Mouse (Mus musculus) liver, embryonic 14.5 days (tissue): ENCODE data around the gene Nav2. TPM values are rescaled to one million over a fixed set of nuclear protein-coding genes. Genes with fewer than 3 reads are reported as not detected.

Experiments
- ATAC-seq: fragments of 200-750 bp; cut with Nextera tagmentation; 2 replicates; pipeline ENCODE4 v1.8.0; 2017; ENCODE audit warnings: moderate number of reproducible peaks, mild to moderate bottlenecking, moderate library complexity; ENCODE audit not compliant: insufficient read depth
- DNase-seq, 3 experiments: peaks; one replicate each; pipeline ENCODE4 v3.0.0-alpha.2; 2012 to 2013; ENCODE audit warnings: low read depth in 3 of 3, low spot score in 3 of 3
- H3K27ac ChIP-seq: fragments of 300-500 bp; sonication (generic); 2 replicates; pipeline ENCODE4 v1.5.1; 2014; ENCODE audit warnings: moderate library complexity, mild to moderate bottlenecking, control low read depth, inconsistent platforms
- H3K27me3 ChIP-seq: fragments of 300-500 bp; sonication (generic); 2 replicates; pipeline ENCODE4 v1.6.1; 2014; ENCODE audit warnings: mild to moderate bottlenecking, low read length, moderate library complexity; ENCODE audit not compliant: control insufficient read depth, insufficient read depth
- H3K36me3 ChIP-seq: fragments of 300-500 bp; sonication (generic); replicated peaks from 2 replicates; pipeline ENCODE4 v1.6.1; 2014; ENCODE audit warnings: low read depth; ENCODE audit not compliant: control insufficient read depth, insufficient read depth
- H3K4me1 ChIP-seq, 2 experiments: fragments of 200-500 bp in 1 of 2; fragments of 300-500 bp in 1 of 2; sonication (generic) in 1 of 2; replicated peaks; 2 replicates each; pipeline ENCODE4 v1.6.1; 2012 to 2014; ENCODE audit warnings: antibody characterized with exemption in 1 of 2, inconsistent platforms in 1 of 2, low read length in 1 of 2; ENCODE audit not compliant: control insufficient read depth in 2 of 2, insufficient read depth in 2 of 2
- H3K4me2 ChIP-seq: fragments of 300-500 bp; sonication (generic); 2 replicates; pipeline ENCODE4 v1.6.1; 2014; ENCODE audit warnings: low read depth, mild to moderate bottlenecking, control low read depth, moderate library complexity
- H3K4me3 ChIP-seq, 2 experiments: fragments of 200-500 bp in 1 of 2; fragments of 300-500 bp in 1 of 2; sonication (generic) in 1 of 2; 2 replicates each; pipeline ENCODE4 v1.5.1; 2012 to 2014; ENCODE audit warnings: low read depth in 2 of 2, low read length in 2 of 2, mild to moderate bottlenecking in 2 of 2, control low read depth in 1 of 2, inconsistent platforms in 1 of 2, moderate library complexity in 1 of 2; ENCODE audit not compliant: insufficient read depth in 1 of 2
- H3K9ac ChIP-seq: fragments of 300-500 bp; sonication (generic); replicated peaks from 2 replicates; pipeline ENCODE4 v1.6.1; 2014; ENCODE audit warnings: mild to moderate bottlenecking, control low read depth, moderate library complexity
- H3K9me3 ChIP-seq: fragments of 300-500 bp; sonication (generic); 2 replicates; pipeline ENCODE4 v1.6.1; 2016; ENCODE audit warnings: low read length, mixed read lengths; ENCODE audit not compliant: control insufficient read depth
- CTCF ChIP-seq: IDR thresholded peaks from 2 replicates; pipeline ENCODE4 v1.5.1; 2016; ENCODE audit warnings: antibody characterized with exemption, low read depth, control low read depth
- EP300 ChIP-seq: IDR thresholded peaks from 2 replicates; pipeline ENCODE4 v1.6.1; 2016; ENCODE audit warnings: antibody characterized with exemption, low read depth
- WGBS: fragments of 180-500 bp; shearing (Covaris S2); extraction: QIAGEN DNeasy Blood & Tissue Kit; methylation state at CpG from one replicate; pipeline ENCODE4 v1.1.7; 2014; ENCODE audit not compliant: insufficient replicate concordance; 5-methylcytosine and 5-hydroxymethylcytosine counted together
- polyA plus RNA-seq, 2 experiments: library from polyadenylated mRNA; depleted of rRNA in 1 of 2; stranded (reverse) in 1 of 2; unstranded in 1 of 2; fragments of >200 nt; fragmentation: Nextera tagmentation in 1 of 2; extraction: Ambion mirVana in 1 of 2; gene quantifications; 2 replicates each; pipeline versions ENCODE4 v1.2.1 to v1.2.3; 2012 to 2014

Gene Nav2
- polyA plus RNA-seq, 2 experiments, result 1.5 to 1.6 TPM

DNA sequence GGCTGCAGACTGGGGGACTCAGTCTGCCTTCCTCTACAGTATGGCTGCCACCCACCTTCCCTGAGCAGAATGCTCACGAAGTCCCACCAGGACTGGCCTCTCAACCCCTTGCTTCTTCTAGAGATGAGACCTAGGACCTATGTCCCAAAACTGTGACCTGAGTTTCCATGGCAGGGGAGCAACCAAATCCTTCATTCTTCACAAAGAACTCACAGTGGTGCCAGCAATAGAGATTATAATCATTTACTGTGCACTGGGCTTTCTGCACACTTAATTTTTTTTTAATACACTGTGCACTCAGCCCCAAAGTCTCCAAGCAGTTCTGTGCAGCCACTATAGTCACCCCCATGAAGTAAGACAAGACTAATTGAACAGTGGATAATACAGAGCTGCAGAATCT lies 196.3 kb downstream of the Nav2 start:
- peak overlapping the region; percentile 54 for H3K4me2 ChIP-seq
- H3K4me1 ChIP-seq, result peaks cover 45 to 54% of the 10 kb centered on the region in 2 experiments
- H3K27ac ChIP-seq, result peak overlapping the region; percentile 78

DNA sequence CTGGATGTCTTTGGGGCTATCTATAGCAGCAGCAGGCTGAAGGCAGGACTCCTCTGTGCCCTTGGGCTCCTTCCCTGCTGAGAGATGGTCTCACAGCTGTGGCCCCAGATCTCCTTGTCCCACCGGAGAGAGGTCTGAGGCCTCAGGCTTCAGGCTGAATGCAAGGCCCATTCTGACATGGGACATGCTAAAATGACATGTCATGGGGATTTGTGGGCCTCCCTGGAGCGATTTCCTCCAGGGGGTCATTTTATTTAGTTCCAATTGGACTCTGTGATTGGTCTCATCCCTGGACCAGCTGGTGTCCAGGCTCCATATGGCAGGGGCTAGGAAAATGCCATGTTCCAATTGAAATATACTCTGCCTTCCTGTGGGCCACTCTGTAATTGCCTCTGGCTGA lies 197.0 kb downstream of the Nav2 start:
- Histone ChIP-seq H3K9ac (no peak overlapping the region; the same call in 1 of the 2 replicates), H3K27ac (peak overlapping the region; percentile 78; the same call in 1 of the 2 replicates), H3K4me1 (peaks cover 45 to 52% of the 10 kb centered on the region in 2 experiments), H3K9me3 (no peaks in the 10 kb centered on the region), H3K27me3 (no peaks in the 10 kb centered on the region), H3K4me2 (no peak overlapping the region; the same call in 1 of the 2 replicates), H3K36me3 (no peaks in the 10 kb centered on the region), H3K4me3 (no peak overlapping the region)
- WGBS, result 77% methylated on average over 2 of the region's 2 CpGs
- DNase-seq, result no peak
- no peak for ATAC-seq
- no peak for TF ChIP-seq CTCF
- TF ChIP-seq EP300, result no peak

More for the DNA sequence above, 196.3 kb downstream of the Nav2 start:
- Histone ChIP-seq H3K9me3 (no peaks in the 10 kb centered on the region), H3K9ac (peak overlapping the region; percentile 47), H3K36me3 (no peaks in the 10 kb centered on the region), H3K27me3 (no peaks in the 10 kb centered on the region), H3K4me3 (no peak overlapping the region)
- TF ChIP-seq CTCF (no peak), EP300 (no peak)
- DNase-seq, result no peak
- 67% methylated on average over 1 of the region's 1 CpGs for WGBS
- ATAC-seq, result peak; percentile 19; the same call in 1 of the 2 replicates

DNA sequence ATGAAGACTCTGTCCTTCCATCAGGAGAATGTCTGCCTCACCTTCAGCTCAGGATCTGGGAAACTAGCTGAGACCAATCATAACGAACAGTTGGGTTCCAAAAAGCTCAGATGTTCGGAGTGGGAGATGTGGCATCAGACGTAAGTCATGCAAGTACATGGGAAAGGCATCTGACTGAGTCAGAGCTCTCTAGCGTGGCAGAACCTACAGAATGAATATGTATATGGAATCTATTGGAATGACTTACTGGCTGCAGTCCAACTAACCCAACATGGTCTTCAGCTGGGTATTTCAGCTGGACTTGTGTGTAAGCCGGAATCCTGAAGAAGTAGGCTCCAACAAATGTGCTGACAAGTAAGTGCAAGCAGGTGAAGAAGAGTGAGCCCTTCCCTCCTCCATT lies 199.6 kb downstream of the Nav2 start:
- TF ChIP-seq EP300, result no peak
- no peak for TF ChIP-seq CTCF
- H3K4me1 ChIP-seq, result peaks cover 36% of the 10 kb centered on the region in 2 experiments
- 61% methylated on average over 5 of the region's 5 CpGs for WGBS
- no peak for DNase-seq
- no peaks in the 10 kb centered on the region for H3K27me3 ChIP-seq
- no peak overlapping the region for H3K4me3 ChIP-seq
- H3K36me3 ChIP-seq, result no peaks in the 10 kb centered on the region
- H3K9me3 ChIP-seq, result no peaks in the 10 kb centered on the region
- H3K9ac ChIP-seq, result no peak overlapping the region
- no peak for ATAC-seq
- H3K27ac ChIP-seq, result no peak overlapping the region
- no peak overlapping the region for H3K4me2 ChIP-seq

DNA sequence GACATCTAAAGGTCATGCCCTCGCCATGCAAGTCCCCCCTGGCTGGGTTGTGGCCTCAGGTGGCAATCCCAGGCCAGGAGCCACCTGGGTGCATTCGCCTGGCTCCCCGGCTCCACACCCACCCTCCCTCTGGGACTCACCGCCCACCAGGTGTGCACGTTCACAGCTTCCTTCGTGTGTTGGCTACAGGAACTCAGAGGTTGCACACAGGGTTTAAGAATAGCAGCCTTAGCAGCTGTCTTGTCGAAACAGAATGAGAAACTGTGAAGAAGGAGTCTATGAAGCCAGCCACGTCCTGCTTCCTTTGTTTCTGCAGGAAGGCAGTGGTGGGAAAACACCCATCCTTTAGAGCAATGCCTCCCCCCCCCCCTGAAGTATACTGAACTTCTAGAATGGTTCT lies 210.5 kb downstream of the Nav2 start:
- Histone ChIP-seq H3K4me2 (no peak overlapping the region), H3K27me3 (no peaks in the 10 kb centered on the region; the same call in none of the 2 replicates), H3K36me3 (no peaks in the 10 kb centered on the region), H3K4me1 (no peaks in the 10 kb centered on the region), H3K4me3 (no peak overlapping the region), H3K9ac (no peak overlapping the region), H3K27ac (no peak overlapping the region), H3K9me3 (no peaks in the 10 kb centered on the region)
- WGBS, result 42% methylated on average over 8 of the region's 8 CpGs
- DNase-seq (no peak), ATAC-seq (no peak)
- TF ChIP-seq EP300 (no peak), CTCF (no peak)

DNA sequence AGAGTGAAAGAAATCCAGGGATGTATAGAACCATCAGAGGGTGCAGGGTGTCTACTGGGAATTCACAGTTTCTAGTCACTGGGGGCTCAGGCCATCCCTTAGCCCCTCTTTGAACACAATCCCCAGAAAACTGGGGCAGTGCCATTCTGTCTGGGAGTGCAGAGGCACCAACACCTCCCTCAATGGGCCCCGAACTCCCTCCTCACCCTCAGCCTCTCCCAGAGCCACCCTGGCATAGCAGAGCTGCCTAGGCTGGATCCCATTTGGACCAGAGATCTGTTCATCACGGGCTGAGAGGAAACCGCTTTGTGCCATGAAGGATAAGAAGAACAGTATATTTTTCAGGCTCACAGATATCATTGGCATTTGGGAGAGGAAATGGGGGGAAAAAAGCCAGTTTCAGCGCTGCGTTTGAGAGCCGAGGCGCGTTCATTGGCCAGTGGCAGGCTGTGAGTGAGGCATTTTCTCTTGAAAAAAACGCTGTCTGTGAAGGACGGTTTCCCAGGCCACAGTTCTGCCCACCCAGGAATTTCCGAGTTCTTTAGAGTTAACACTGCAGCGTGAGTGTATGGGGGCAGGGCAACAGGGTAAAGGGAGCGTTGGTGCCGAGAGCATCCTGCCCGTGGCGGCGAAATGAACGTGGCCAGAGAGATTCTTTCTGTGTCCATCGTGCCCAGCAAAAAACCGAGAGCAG lies 211.4 kb downstream of the Nav2 start:
- H3K27me3 ChIP-seq, result no peaks in the 10 kb centered on the region; the same call in none of the 2 replicates
- no peak for TF ChIP-seq CTCF
- no peak for TF ChIP-seq EP300

More for the DNA sequence above, 211.4 kb downstream of the Nav2 start:
- WGBS, result 36% methylated on average over 20 of the region's 20 CpGs
- no peaks in the 10 kb centered on the region for H3K9me3 ChIP-seq
- H3K36me3 ChIP-seq, result no peaks in the 10 kb centered on the region
- ATAC-seq, result no peak
- no peaks in the 10 kb centered on the region for H3K4me1 ChIP-seq
- H3K4me2 ChIP-seq, result no peak overlapping the region
- H3K27ac ChIP-seq, result no peak overlapping the region
- H3K4me3 ChIP-seq, result no peak overlapping the region
- DNase-seq, result no peak
- no peak overlapping the region for H3K9ac ChIP-seq
